Mouse (Mus musculus) testis, adult 2 months (tissue): ENCODE measurements around the gene Cdc42se1. TPM values are rescaled to one million over a fixed set of nuclear protein-coding genes. Genes with fewer than 3 reads are reported as not detected.

Source experiments
- H3K27ac ChIP-seq: fragments of 200-500 bp; 2 replicates; pipeline ENCODE4 v1.5.1; 2012; ENCODE audit warnings: low read depth, low read length; ENCODE audit not compliant: control insufficient read depth, insufficient read depth
- H3K27me3 ChIP-seq: fragments of 200-500 bp; 2 replicates; pipeline ENCODE4 v1.6.1; 2012; ENCODE audit warnings: mild to moderate bottlenecking, low read length, moderate library complexity; ENCODE audit not compliant: control insufficient read depth, insufficient read depth
- H3K36me3 ChIP-seq: fragments of 200-500 bp; 2 replicates; pipeline ENCODE4 v1.6.1; 2012; ENCODE audit warnings: mild to moderate bottlenecking, low read length; ENCODE audit not compliant: control insufficient read depth, insufficient read depth
- H3K4me1 ChIP-seq: fragments of 200-500 bp; 2 replicates; pipeline ENCODE4 v1.6.1; 2012; ENCODE audit warnings: low read length; ENCODE audit not compliant: control insufficient read depth, insufficient read depth
- H3K4me3 ChIP-seq: fragments of 200-500 bp; 2 replicates; pipeline ENCODE4 v1.5.1; 2012; ENCODE audit warnings: low read depth, mild to moderate bottlenecking, low read length, moderate library complexity, mixed read lengths; ENCODE audit not compliant: control insufficient read depth
- CTCF ChIP-seq: fragments of 200-500 bp; IDR thresholded peaks from 2 replicates; pipeline ENCODE4 v1.5.1; 2012; ENCODE audit warnings: low read depth, mild to moderate bottlenecking, inconsistent platforms, low read length, moderate library complexity; ENCODE audit not compliant: control insufficient read depth, insufficient read depth, insufficient replicate concordance
- POLR2A ChIP-seq: fragments of 200-500 bp; IDR thresholded peaks from 2 replicates; pipeline ENCODE4 v1.6.1; 2012; ENCODE audit warnings: low read depth, mild to moderate bottlenecking, inconsistent platforms, low read length, moderate library complexity; ENCODE audit not compliant: control insufficient read depth
- polyA plus RNA-seq: library from polyadenylated mRNA; depleted of rRNA; stranded (reverse); fragments of >200 nt; gene quantifications from 2 replicates; pipeline ENCODE4 v1.2.3, GENCODE M21; 2012; rRNA removed

The Cdc42se1 gene
- polyA plus RNA-seq: 95.8 and 99.6 TPM in 2 replicates

DNA sequence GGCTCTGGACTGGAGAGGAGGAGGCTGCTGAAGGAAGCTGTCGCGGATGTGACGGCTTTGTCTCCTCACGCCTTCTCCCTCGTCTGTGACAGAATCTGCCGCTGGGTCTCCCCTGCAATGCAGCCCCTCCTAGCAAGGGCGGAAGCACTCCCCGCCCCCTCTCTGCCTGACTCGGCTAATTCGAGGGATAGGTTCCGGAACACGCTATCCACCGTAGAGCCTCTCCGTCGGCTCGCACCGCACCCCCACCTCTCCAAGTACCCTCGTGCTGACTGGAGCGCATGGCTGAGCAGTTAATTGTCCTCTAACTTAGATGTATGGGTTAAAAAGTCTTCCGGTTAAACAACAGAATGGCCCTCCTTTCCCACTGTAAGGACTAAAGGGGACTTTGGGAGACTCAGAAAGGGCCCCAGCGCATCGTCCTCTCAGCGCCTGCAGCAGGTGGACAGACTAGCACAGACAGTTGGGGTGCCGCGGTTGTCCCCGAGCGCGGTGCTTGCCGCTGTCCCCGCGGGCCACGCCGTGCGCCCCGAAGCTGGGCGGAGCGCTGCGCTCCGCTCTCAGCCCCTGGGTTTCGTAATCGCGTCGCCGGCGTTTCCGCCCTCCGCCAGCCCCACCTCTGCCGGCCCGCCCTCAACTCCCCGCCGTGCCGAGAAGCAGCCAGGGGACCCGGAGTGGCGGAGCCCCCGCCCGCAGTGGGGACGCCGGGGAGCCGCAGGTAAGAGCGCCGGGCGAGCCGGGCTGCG is at the start of gene Cdc42se1:
Gene Cdc42se1 (plus strand): TSS at position 585 of the 746 bp plus-strand sequence.
- TF ChIP-seq CTCF (no peak), POLR2A (peak; percentile 58; the same call in 1 of the 2 replicates)
- Histone ChIP-seq H3K4me1 (peaks cover 6% of the 10 kb centered on the region), H3K27ac (peak within 1 kb of the TSS; percentile 93), H3K36me3 (no peaks in the 10 kb centered on the region; the same call in 1 of the 2 replicates), H3K27me3 (no peaks in the 10 kb centered on the region), H3K4me3 (peak within 1 kb of the TSS; percentile 94)

DNA sequence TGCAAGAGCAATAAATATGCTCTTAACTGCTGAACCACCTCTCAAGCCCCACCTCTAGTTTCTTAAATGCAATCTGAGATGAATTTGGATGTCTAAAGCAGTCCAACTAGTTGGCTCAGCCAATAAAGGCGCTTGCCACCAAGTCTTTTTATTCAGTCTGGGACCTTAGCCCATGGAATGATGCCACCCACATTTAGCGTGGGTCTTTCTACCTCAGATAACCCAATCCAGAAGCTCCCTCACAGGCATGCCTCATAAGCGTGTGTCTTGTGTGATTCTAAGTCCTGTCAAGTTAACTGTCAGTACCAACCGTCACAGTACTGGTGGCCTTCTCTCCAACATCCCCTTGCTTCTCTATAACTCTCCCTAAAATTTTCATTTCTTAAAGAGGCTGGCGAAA is 49.6 kb upstream of the Cdc42se1 start:
- Histone ChIP-seq H3K36me3 (no peaks in the 10 kb centered on the region), H3K27ac (peak overlapping the region; percentile 9), H3K4me3 (no peak overlapping the region), H3K27me3 (no peaks in the 10 kb centered on the region), H3K4me1 (peaks cover 3% of the 10 kb centered on the region)
- TF ChIP-seq CTCF (no peak), POLR2A (no peak)

DNA sequence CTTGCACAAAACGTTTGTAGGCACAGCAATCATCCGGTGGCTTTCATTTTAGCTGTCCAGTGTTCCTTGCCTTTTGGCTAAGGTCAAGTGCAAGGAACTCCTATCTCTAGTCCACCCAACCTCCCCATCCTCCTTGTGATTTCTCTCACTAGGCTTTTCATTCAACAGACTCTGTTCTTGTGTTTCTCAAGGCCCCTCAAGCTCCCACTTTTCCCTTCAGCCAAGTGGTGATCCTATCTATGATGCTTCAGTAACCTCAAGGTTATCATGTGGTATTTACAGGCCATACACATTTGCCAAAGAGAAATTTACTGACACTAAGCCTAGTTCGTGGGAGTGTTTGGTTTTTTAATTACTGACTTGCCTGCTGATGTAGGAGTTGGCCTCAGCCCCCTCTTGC is 48.6 kb upstream of the Cdc42se1 start:
- peak overlapping the region; percentile 75 for H3K27ac ChIP-seq
- no peak overlapping the region for H3K4me3 ChIP-seq
- no peaks in the 10 kb centered on the region for H3K27me3 ChIP-seq
- no peaks in the 10 kb centered on the region; the same call in none of the 2 replicates for H3K4me1 ChIP-seq
- H3K36me3 ChIP-seq: peaks cover 1% of the 10 kb centered on the region; the same call in 1 of the 2 replicates
- TF ChIP-seq POLR2A (no peak), CTCF (no peak)

DNA sequence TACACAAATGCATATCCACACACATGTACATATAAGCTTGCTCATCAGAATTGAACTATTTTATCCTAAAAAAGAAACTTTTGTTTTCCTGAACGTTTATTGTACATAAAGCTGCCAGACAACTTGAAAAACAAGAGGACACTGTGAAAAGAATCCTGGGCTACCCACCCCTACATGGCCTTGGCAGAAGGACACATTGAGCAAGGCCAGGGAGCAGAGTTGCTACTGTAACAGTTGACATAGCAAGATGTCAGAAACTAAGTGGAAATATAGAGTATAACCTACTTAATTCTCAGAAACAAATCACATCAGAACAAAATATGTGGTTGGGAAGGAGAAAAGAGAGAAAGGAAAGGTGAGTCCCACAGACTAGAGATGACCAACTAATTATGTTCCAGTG is 46.7 kb upstream of the Cdc42se1 start:
- H3K4me3 ChIP-seq: no peak overlapping the region
- peaks cover 4% of the 10 kb centered on the region for H3K36me3 ChIP-seq
- H3K4me1 ChIP-seq: no peaks in the 10 kb centered on the region; the same call in none of the 2 replicates
- H3K27ac ChIP-seq: peak overlapping the region; percentile 49
- no peak for TF ChIP-seq POLR2A
- no peaks in the 10 kb centered on the region for H3K27me3 ChIP-seq

DNA sequence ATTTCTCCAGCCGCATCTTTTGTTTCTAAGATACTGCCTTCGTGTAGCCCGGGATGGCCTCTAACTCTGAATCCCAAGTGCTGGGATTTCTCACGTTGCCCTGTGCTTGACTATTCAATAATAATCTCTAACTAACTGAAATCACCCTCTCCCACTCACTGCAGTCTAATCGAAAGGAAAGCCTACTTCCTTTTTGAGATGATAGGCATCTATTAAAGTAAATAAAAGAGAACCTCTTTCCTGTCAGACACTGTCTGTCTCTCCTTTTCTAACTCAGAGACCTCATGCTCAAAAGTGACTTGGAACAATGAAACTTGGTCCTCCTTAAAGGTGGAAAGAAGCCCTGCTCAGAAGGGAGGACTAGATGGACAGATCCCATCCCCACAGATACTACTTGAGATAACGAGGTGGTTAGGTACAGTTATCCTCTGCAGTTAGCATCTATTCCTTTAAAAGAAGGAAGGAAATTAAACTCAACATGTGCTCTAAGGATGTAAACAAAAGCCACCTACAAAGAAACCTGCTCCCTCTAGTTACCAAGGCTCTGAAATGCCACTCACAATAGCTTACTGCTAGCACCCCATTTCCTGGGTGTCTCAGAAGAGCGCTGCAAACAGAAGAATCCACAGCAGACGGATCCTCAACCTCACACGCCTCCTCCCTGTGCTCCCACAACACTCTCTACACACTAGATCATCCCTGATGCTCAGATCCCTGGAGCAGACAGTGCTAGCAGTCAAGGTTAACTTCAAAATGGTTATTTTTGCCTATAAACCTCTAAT is 43.5 kb upstream of the Cdc42se1 start:
- H3K36me3 ChIP-seq: peaks cover 13% of the 10 kb centered on the region
- H3K27ac ChIP-seq: 0 out of 2 replicates have a peak overlapping the region, but pooled peaks have one; percentile 32
- no peaks in the 10 kb centered on the region; the same call in none of the 2 replicates for H3K4me1 ChIP-seq
- no peak for TF ChIP-seq POLR2A
- TF ChIP-seq CTCF: no peak
- H3K4me3 ChIP-seq: no peak overlapping the region
- no peaks in the 10 kb centered on the region for H3K27me3 ChIP-seq

DNA sequence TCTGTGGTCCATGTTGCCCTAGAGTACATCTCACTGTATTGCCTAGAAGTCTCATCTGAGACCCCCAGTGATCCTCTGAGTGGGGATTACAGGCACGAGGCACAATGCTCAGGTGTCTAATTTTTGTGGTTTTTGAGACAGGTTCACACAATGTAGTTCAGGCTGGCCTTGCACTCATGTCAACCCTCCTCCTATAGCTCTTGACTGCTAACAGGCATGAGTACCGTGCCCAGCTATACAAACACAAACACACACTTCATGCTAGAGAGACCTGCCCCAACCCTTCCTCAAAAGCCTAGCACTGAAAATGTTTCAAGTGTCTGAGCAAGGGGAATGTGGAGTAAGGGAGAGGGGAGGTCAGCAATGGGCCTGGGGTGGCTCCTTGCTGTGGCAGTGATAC is 42.4 kb upstream of the Cdc42se1 start:
- TF ChIP-seq POLR2A: no peak
- no peak for TF ChIP-seq CTCF
- no peak overlapping the region for H3K27ac ChIP-seq
- no peaks in the 10 kb centered on the region for H3K27me3 ChIP-seq
- H3K36me3 ChIP-seq: peaks cover 13% of the 10 kb centered on the region
- no peak overlapping the region for H3K4me3 ChIP-seq
- no peaks in the 10 kb centered on the region; the same call in 1 of the 2 replicates for H3K4me1 ChIP-seq

DNA sequence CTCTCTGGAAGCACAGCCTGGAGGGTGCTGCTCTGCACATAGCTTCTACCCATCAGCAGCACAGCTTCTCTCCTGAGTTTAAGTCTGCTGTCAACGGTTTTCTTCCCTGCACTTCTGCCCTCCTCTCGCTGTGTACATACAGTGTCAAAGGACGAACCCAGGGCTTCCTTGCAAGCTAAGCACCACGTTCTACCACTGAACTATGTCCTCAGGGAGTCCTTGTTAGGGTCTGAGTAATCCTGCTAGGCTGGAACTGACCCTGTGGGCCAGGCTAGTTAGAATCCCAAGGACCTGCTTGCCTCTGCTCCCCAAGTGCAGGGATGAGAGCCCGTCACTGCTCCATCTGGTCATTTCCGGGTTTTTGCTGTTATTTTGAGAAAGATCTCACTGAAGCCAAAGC is 41.6 kb upstream of the Cdc42se1 start:
- Histone ChIP-seq H3K27ac (no peak overlapping the region), H3K4me3 (no peak overlapping the region), H3K36me3 (peaks cover 13% of the 10 kb centered on the region), H3K27me3 (no peaks in the 10 kb centered on the region), H3K4me1 (no peaks in the 10 kb centered on the region)
- TF ChIP-seq CTCF (no peak), POLR2A (no peak)
